Mouse (Mus musculus): ENCODE data around the gene Acsl4. TPM values are rescaled to one million over a fixed set of nuclear protein-coding genes. Genes with fewer than 3 reads are reported as not detected.

Acsl4 gene
- total RNA-seq, 2 experiments from 2014 or later = 29.6 to 31.9 TPM

Other genes starting within 250 kb of the Acsl4 start
- 0.05 TPM in 1 of 2 replicates, not detected in the other for gene Gucy2f, start 193.6 kb downstream of the Acsl4 start, total RNA-seq (2015)
- not detected in 2 replicates for gene Gucy2f, start 193.6 kb downstream of the Acsl4 start, total RNA-seq (2017)
- gene Nxt2, start 163.8 kb downstream of the Acsl4 start, total RNA-seq (2015) = 25.8 and 29.4 TPM in 2 replicates
- gene Nxt2, start 163.8 kb downstream of the Acsl4 start, total RNA-seq (2017) = 28.8 and 34.7 TPM in 2 replicates
- not detected in 2 replicates for gene Kcne1l, start 84.2 kb downstream of the Acsl4 start, total RNA-seq (2015)
- gene Kcne1l, start 84.2 kb downstream of the Acsl4 start, total RNA-seq (2017) = not detected in 2 replicates

All from megakaryocyte, adult 5-6 weeks (primary cell).